Mouse (Mus musculus) ES-Bruce4 (cell line): ENCODE data around the gene Dexi.

ENCODE experiments used
- CTCF ChIP-seq: IDR thresholded peaks from one replicate; pipeline ENCODE4 v1.8.1; 2011; ENCODE audit warnings: low read depth, low read length
- POLR2A ChIP-seq: IDR thresholded peaks from one replicate; pipeline ENCODE4 v1.8.1; 2011; ENCODE audit warnings: low read length; ENCODE audit not compliant: insufficient read depth

GRCm38 (mm10) chr16:10553858-10554257 is 11.0 kb upstream of the Dexi start:
- TF ChIP-seq CTCF (no peak), POLR2A (no peak)
